Mouse (Mus musculus): ENCODE results near the gene Slc22a8. TPM values are rescaled to one million over a fixed set of nuclear protein-coding genes. Genes with fewer than 3 reads are reported as not detected.

The Slc22a8 gene
- total and polyA plus RNA-seq, 3 experiments: not detected

DNA sequence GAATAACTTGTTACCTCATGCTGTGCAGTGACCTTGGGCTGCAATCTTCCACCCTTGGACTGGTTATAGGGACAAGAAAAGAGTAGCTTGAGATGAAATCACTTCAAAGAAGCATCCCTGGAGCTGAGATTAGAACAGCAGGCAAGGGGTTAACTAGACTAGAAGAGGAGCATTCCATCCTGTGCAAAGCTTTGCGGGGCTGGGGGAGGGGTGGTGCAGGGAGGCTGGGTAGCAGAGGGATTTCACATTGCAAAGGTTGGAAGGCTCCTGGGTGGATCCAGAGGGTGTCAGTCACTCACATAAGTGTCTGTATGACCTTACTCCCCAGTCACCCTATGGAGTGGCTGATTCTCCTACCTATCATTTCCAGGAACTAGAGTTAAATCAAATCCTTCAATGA lies 3.5 kb downstream of the Slc22a8 start:
- no peak overlapping the region for H3K4me3 ChIP-seq (replicated peaks in 1 of 3; ENCODE audit: low read depth in 2 of 3, low read length in 2 of 3, poor library complexity in 1 of 3)
- dilution Hi-C loops (cut with MboI; ENCODE audit: extremely low pct_ligation_motif_present, extremely low pct_unique_long_range_greater_than_20kb, low sequenced_read_pairs): loop anchor here (25.0 kb wide), 1 partner anchor 93 kb away; no protein-coding TSS in a partner anchor
- H3K4me1 ChIP-seq (ENCODE audit: control insufficient read depth in 1 of 2, insufficient read depth in 2 of 2): peaks cover 0 to 19% of the 10 kb centered on the region in 2 experiments; a peak in 2 of 4 replicates
- DNase-seq (ENCODE audit: extremely low read depth): no peak
- H3K27me3 ChIP-seq (replicated peaks): no peaks in the 10 kb centered on the region
- no peaks in the 10 kb centered on the region for H3K79me2 ChIP-seq (replicated peaks; ENCODE audit: control insufficient read depth, extremely low read depth, insufficient read depth, poor library complexity, severe bottlenecking)
- H3K27ac ChIP-seq (ENCODE audit: insufficient read depth, low read depth): no peak overlapping the region
- H3K9ac ChIP-seq (ENCODE audit: insufficient read depth, low read depth): no peak overlapping the region
- TF ChIP-seq GABPA (IDR thresholded peaks at IDR 0.05; ENCODE audit: insufficient replicate concordance, low read depth, low read length) (no peak), NRF1 (IDR thresholded peaks at IDR 0.05; ENCODE audit: low read depth, low read length) (no peak), SIN3A (IDR thresholded peaks at IDR 0.05; ENCODE audit: low read length) (no peak), ZNF384 (IDR thresholded peaks at IDR 0.05; ENCODE audit: low read depth, low read length) (no peak), MXI1 (IDR thresholded peaks at IDR 0.05; ENCODE audit: low read depth, low read length) (no peak), IRF4 (IDR thresholded peaks at IDR 0.05; ENCODE audit: low read depth, low read length) (no peak), ETS1 (conservative IDR thresholded peaks at IDR 0.05; ENCODE audit: low read depth, low read length) (no peak), UBTF (IDR thresholded peaks at IDR 0.05; ENCODE audit: low read depth, low read length) (no peak), USF1 (IDR thresholded peaks at IDR 0.05; ENCODE audit: low read depth, low read length) (no peak), MAX (IDR thresholded peaks at IDR 0.05; ENCODE audit: low read length) (no peak), CTCF (conservative IDR thresholded peaks at IDR 0.05 in 1 of 2, IDR thresholded peaks at IDR 0.05 in 1 of 2; ENCODE audit: low read depth in 2 of 2, low read length in 2 of 2) (no peak), MYC (IDR thresholded peaks at IDR 0.05; ENCODE audit: low read depth, low read length) (no peak), EP300 (IDR thresholded peaks at IDR 0.05; ENCODE audit: low read length) (no peak), MEF2A (IDR thresholded peaks at IDR 0.05; ENCODE audit: borderline replicate concordance, low read depth, low read length) (no peak), MAZ (IDR thresholded peaks at IDR 0.05; ENCODE audit: low read depth, low read length) (no peak)
- in situ Hi-C loops (cut with MboI; ENCODE audit: low pct_ligation_motif_present, low pct_unique_long_range_greater_than_20kb, low sequenced_read_pairs): loop anchor here (10.0 kb wide), 1 partner anchor 80 kb away; no protein-coding TSS in a partner anchor
- H3K36me3 ChIP-seq (replicated peaks in 1 of 2; ENCODE audit: control insufficient read depth in 1 of 2, insufficient read depth in 1 of 2, low read length in 1 of 2): no peaks in the 10 kb centered on the region
- H3K4me2 ChIP-seq (ENCODE audit: insufficient read depth, low read depth, poor library complexity, severe bottlenecking): no peak overlapping the region
- no peaks in the 10 kb centered on the region for H3K9me3 ChIP-seq (replicated peaks; ENCODE audit: low read length)

DNA sequence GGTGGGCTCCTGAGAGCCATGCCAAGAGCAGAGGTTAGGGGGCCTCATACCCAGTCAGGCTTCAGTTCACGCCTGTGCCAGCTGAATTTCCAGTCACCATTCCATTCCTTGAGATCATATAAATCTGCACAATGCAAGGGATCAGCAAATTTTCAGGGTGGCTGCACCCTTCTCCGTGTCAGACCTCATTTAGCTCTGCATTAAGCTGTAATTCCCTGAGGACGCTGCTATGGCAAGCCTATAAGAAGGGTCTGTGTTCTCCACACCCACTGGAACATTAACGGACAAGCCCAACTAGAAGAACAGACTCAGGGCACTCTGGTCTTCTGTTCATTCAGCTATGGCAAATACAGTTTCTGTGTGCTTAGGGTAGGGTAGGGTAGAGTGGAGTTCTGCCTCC lies 6.2 kb downstream of the Slc22a8 start:
- Histone ChIP-seq H3K4me3 (replicated peaks in 1 of 3; ENCODE audit: low read depth in 2 of 3, low read length in 2 of 3, poor library complexity in 1 of 3) (no peak overlapping the region), H3K79me2 (replicated peaks; ENCODE audit: control insufficient read depth, extremely low read depth, insufficient read depth, poor library complexity, severe bottlenecking) (no peaks in the 10 kb centered on the region), H3K9me3 (replicated peaks; ENCODE audit: low read length) (no peaks in the 10 kb centered on the region), H3K4me1 (ENCODE audit: control insufficient read depth in 1 of 2, insufficient read depth in 2 of 2) (peaks cover 0 to 7% of the 10 kb centered on the region in 2 experiments; a peak in 2 of 4 replicates), H3K27me3 (replicated peaks) (peaks cover 2% of the 10 kb centered on the region), H3K9ac (ENCODE audit: insufficient read depth, low read depth) (no peak overlapping the region), H3K27ac (ENCODE audit: insufficient read depth, low read depth) (no peak overlapping the region), H3K4me2 (ENCODE audit: insufficient read depth, low read depth, poor library complexity, severe bottlenecking) (no peak overlapping the region), H3K36me3 (replicated peaks in 1 of 2; ENCODE audit: control insufficient read depth in 1 of 2, insufficient read depth in 1 of 2, low read length in 1 of 2) (no peaks in the 10 kb centered on the region)
- in situ Hi-C loops (cut with MboI; ENCODE audit: low pct_ligation_motif_present, low pct_unique_long_range_greater_than_20kb, low sequenced_read_pairs) (loop anchor here (10.0 kb wide), 1 partner anchor 78 kb away; no protein-coding TSS in a partner anchor), dilution Hi-C loops (cut with MboI; ENCODE audit: extremely low pct_ligation_motif_present, extremely low pct_unique_long_range_greater_than_20kb, low sequenced_read_pairs) (loop anchor here (25.0 kb wide), 1 partner anchor 90 kb away; no protein-coding TSS in a partner anchor)
- TF ChIP-seq MXI1 (IDR thresholded peaks at IDR 0.05; ENCODE audit: low read depth, low read length) (no peak), MEF2A (IDR thresholded peaks at IDR 0.05; ENCODE audit: borderline replicate concordance, low read depth, low read length) (no peak), GABPA (IDR thresholded peaks at IDR 0.05; ENCODE audit: insufficient replicate concordance, low read depth, low read length) (no peak), UBTF (IDR thresholded peaks at IDR 0.05; ENCODE audit: low read depth, low read length) (no peak), SIN3A (IDR thresholded peaks at IDR 0.05; ENCODE audit: low read length) (no peak), ZC3H11A (IDR thresholded peaks at IDR 0.05; ENCODE audit: low read depth, low read length) (no peak), RAD21 (IDR thresholded peaks at IDR 0.05; ENCODE audit: low read depth, low read length) (no peak), ZNF384 (IDR thresholded peaks at IDR 0.05; ENCODE audit: low read depth, low read length) (no peak), ZMIZ1 (IDR thresholded peaks at IDR 0.05; ENCODE audit: low read depth, low read length) (no peak), TCF12 (IDR thresholded peaks at IDR 0.05; ENCODE audit: low read depth, low read length) (no peak)
- no peak for DNase-seq (ENCODE audit: extremely low read depth)

All from CH12.LX (cell line).